Comparison of ENCODE assay signal across 21 mouse cellular contexts in genomic region chr19:40841083-40841482, GRCm38 (mm10). TPM values are rescaled to one million over a fixed set of nuclear protein-coding genes. Genes with fewer than 3 reads are reported as not detected.
DNase-seq lines count a peak whose midpoint lies in the region; ATAC-seq lines count a peak whose summit lies in the region.
"Had no signal": no experiment of that assay in that cellular context is flagged by ENCODE, and none has a peak within 500 bp of the region (broad histone marks: within the 10 kb centered on the region; RNA-seq: fewer than 3 reads in every experiment).

No protein-coding gene starts in this region.

- no peaks in the 10 kb centered on the region for H3K9me3 ChIP-seq in heart, embryonic 13.5 days
- H3K9me3 ChIP-seq in kidney, embryonic 16.5 days (ENCODE audit: low read length) = no peaks in the 10 kb centered on the region
- no peaks in the 10 kb centered on the region for H3K9me3 ChIP-seq in lung, embryonic 16.5 days (ENCODE audit: control insufficient read depth, low read length)
- H3K9me3 ChIP-seq: embryonic facial prominence, embryonic 13.5 days; embryonic facial prominence, embryonic 15.5 days; forebrain, embryonic 10.5 days; forebrain, embryonic 12.5 days had no signal

- H3K4me2 ChIP-seq in heart, embryonic 13.5 days = no peak overlapping the region
- H3K4me2 ChIP-seq in kidney, embryonic 16.5 days (replicated peaks; ENCODE audit: low read depth, low read length) = no peak overlapping the region
- no peak overlapping the region for H3K4me2 ChIP-seq in lung, embryonic 16.5 days (ENCODE audit: low read depth, low read length)
- H3K4me2 ChIP-seq: embryonic facial prominence, embryonic 13.5 days; embryonic facial prominence, embryonic 15.5 days; forebrain, embryonic 12.5 days had no signal

- H3K27me3 ChIP-seq in heart, embryonic 13.5 days (replicated peaks) = no peaks in the 10 kb centered on the region
- H3K27me3 ChIP-seq in kidney, embryonic 16.5 days (ENCODE audit: insufficient read depth, low read length) = no peaks in the 10 kb centered on the region
- no peaks in the 10 kb centered on the region for H3K27me3 ChIP-seq in lung, embryonic 16.5 days (ENCODE audit: control insufficient read depth, insufficient read depth, low read depth, low read length)
- H3K27me3 ChIP-seq: embryonic facial prominence, embryonic 13.5 days; embryonic facial prominence, embryonic 15.5 days; forebrain, embryonic 12.5 days had no signal

- no peak overlapping the region for H3K4me3 ChIP-seq in heart, embryonic 13.5 days
- no peak overlapping the region for H3K4me3 ChIP-seq in kidney, embryonic 16.5 days (ENCODE audit: low read length)
- H3K4me3 ChIP-seq in lung, embryonic 16.5 days (ENCODE audit: low read length) = no peak overlapping the region
- H3K4me3 ChIP-seq: embryonic facial prominence, embryonic 13.5 days; embryonic facial prominence, embryonic 15.5 days; erythroblast, embryonic 14.5 days; forebrain, embryonic 10.5 days; forebrain, embryonic 12.5 days had no signal

- DNase-seq in heart, adult 18-20 months = no peak
- DNase-seq in kidney, postnatal 36 days = no peak
- no peak for DNase-seq in lung, postnatal 4 days
- DNase-seq: adrenal gland, adult 2 months; adrenal gland, postnatal 25 days; cerebellum, adult 11 months; cerebellum, adult 18-20 months; cerebellum, adult 8-10 months; cerebellum, adult 9-11 months; cerebellum, postnatal 14 days; cerebellum, postnatal 36 days; embryo, embryonic 11 days had no signal

- H3K9ac ChIP-seq in heart, embryonic 13.5 days = no peak overlapping the region
- no peak overlapping the region for H3K9ac ChIP-seq in kidney, embryonic 16.5 days (replicated peaks; ENCODE audit: low read length)
- H3K9ac ChIP-seq in lung, embryonic 16.5 days (ENCODE audit: low read length) = no peak overlapping the region
- H3K9ac ChIP-seq: embryonic facial prominence, embryonic 13.5 days; embryonic facial prominence, embryonic 15.5 days; forebrain, embryonic 12.5 days had no signal

- 0 out of 2 replicates have a peak, but pooled peaks cover 3% of the 10 kb centered on the region for H3K4me1 ChIP-seq in heart, embryonic 13.5 days
- H3K4me1 ChIP-seq in kidney, embryonic 16.5 days (ENCODE audit: insufficient read depth, low read length) = peaks cover 8% of the 10 kb centered on the region
- H3K4me1 ChIP-seq in lung, embryonic 16.5 days (replicated peaks; ENCODE audit: control insufficient read depth, insufficient read depth, low read length) = peaks cover 11% of the 10 kb centered on the region; the same call in 1 of the 2 replicates
- H3K4me1 ChIP-seq: embryonic facial prominence, embryonic 13.5 days; embryonic facial prominence, embryonic 15.5 days; forebrain, embryonic 10.5 days; forebrain, embryonic 12.5 days had no signal

- no peak for ATAC-seq in heart, embryonic 13.5 days (ENCODE audit: extremely low read depth, insufficient number of reproducible peaks, low FRiP score, low TSS enrichment)
- ATAC-seq in kidney, embryonic 16.5 days (ENCODE audit: low FRiP score, low TSS enrichment) = no peak
- ATAC-seq in lung, embryonic 16.5 days (ENCODE audit: low read depth) = peak; percentile 51
- ATAC-seq: forebrain, embryonic 14.5 days had no signal

- H3K27ac ChIP-seq in heart, embryonic 13.5 days (replicated peaks) = 0 out of 2 replicates have a peak overlapping the region, but pooled peaks have one; percentile 36
- peak overlapping the region; percentile 43; the same call in 1 of the 2 replicates for H3K27ac ChIP-seq in kidney, embryonic 16.5 days (ENCODE audit: low read length)
- H3K27ac ChIP-seq in lung, embryonic 16.5 days (ENCODE audit: low read length) = no peak overlapping the region
- H3K27ac ChIP-seq: embryonic facial prominence, embryonic 13.5 days; embryonic facial prominence, embryonic 15.5 days; forebrain, embryonic 10.5 days; forebrain, embryonic 12.5 days had no signal

- WGBS in heart, embryonic 13.5 days = 78% methylated on average over 6 of the region's 6 CpGs
- 88% methylated on average over 6 of the region's 6 CpGs for whole genome bisulfite sequencing in kidney, embryonic 16.5 days
- 44% methylated on average over 6 of the region's 6 CpGs for WGBS in lung, embryonic 16.5 days

- H3K36me3 ChIP-seq in heart, embryonic 13.5 days = peaks cover 83% of the 10 kb centered on the region
- peaks cover 55% of the 10 kb centered on the region for H3K36me3 ChIP-seq in kidney, embryonic 16.5 days (ENCODE audit: insufficient read depth, low read length)
- H3K36me3 ChIP-seq in lung, embryonic 16.5 days (ENCODE audit: control insufficient read depth, insufficient read depth, low read length) = peaks cover 44% of the 10 kb centered on the region

RNA-seq across cellular contexts. Expression of gene Ccnj, which starts 10.0 kb away (rescaled TPM):
- 7.9 and 10.0 TPM in 2 replicates for polyA plus RNA-seq in heart, embryonic 13.5 days (2015; fragmentation: Nextera tagmentation; extraction: Ambion mirVana)
- total RNA-seq in heart, adult 18-20 months (2021) = 1 to 10 TPM; 3.0 to 3.3 TPM
- polyA plus RNA-seq in kidney, embryonic 16.5 days (2015; fragmentation: Nextera tagmentation; extraction: Ambion mirVana) = 14.3 and 14.4 TPM in 2 replicates
- 11.7 and 12.5 TPM in 2 replicates for polyA plus RNA-seq in lung, embryonic 16.5 days (2015; fragmentation: Nextera tagmentation; extraction: Ambion mirVana)

RNA-seq across cellular contexts. Expression of gene Zfp518a, which starts 53.4 kb away (rescaled TPM):
- 6.1 and 6.3 TPM in 2 replicates for polyA plus RNA-seq in heart, embryonic 13.5 days (2015; fragmentation: Nextera tagmentation; extraction: Ambion mirVana)
- total RNA-seq in heart, adult 18-20 months (2021) = 1 to 10 TPM; 6.9 to 7.1 TPM
- 11.6 and 12.7 TPM in 2 replicates for polyA plus RNA-seq in kidney, embryonic 16.5 days (2015; fragmentation: Nextera tagmentation; extraction: Ambion mirVana)
- polyA plus RNA-seq in lung, embryonic 16.5 days (2015; fragmentation: Nextera tagmentation; extraction: Ambion mirVana) = 10.3 and 12.9 TPM in 2 replicates
- polyA plus RNA-seq: erythroblast, embryonic 14.5 days had no signal
